ENCODE assay signal across 10 mouse cellular contexts in genomic region chr1:187975465-187976352, GRCm38 (mm10).
DNase-seq lines count a peak whose midpoint lies in the region; TF ChIP-seq lines count a peak whose summit lies in the region.
"Had no signal": no experiment of that assay in that cellular context is flagged by ENCODE, and none has a peak within 500 bp of the region (broad histone marks: within the 10 kb centered on the region; RNA-seq: fewer than 3 reads in every experiment).

No protein-coding gene starts in this region.

- no peak overlapping the region for H3K4me3 ChIP-seq in heart, embryonic 10.5 days
- H3K4me3 ChIP-seq in midbrain, embryonic 10.5 days, result no peak overlapping the region
- H3K4me3 ChIP-seq in thymus, adult 2 months (ENCODE audit: control insufficient read depth, insufficient read depth, low read length), result no peak overlapping the region
- H3K4me3 ChIP-seq: embryonic facial prominence, embryonic 13.5 days had no signal

- H3K4me1 ChIP-seq in heart, embryonic 10.5 days, result peaks cover 15% of the 10 kb centered on the region; the same call in 1 of the 2 replicates
- H3K4me1 ChIP-seq in midbrain, embryonic 10.5 days, result peaks cover 16% of the 10 kb centered on the region
- no peaks in the 10 kb centered on the region for H3K4me1 ChIP-seq in thymus, adult 2 months (replicated peaks; ENCODE audit: control insufficient read depth, insufficient read depth, low read length)
- H3K4me1 ChIP-seq: embryonic facial prominence, embryonic 13.5 days had no signal

- H3K36me3 ChIP-seq in heart, embryonic 10.5 days, result no peaks in the 10 kb centered on the region
- H3K36me3 ChIP-seq in midbrain, embryonic 10.5 days, result no peaks in the 10 kb centered on the region
- no peaks in the 10 kb centered on the region for H3K36me3 ChIP-seq in thymus, adult 2 months (ENCODE audit: control insufficient read depth, insufficient read depth, low read length)
- H3K36me3 ChIP-seq: embryonic facial prominence, embryonic 13.5 days had no signal

- H3K27ac ChIP-seq in heart, embryonic 10.5 days, result peak overlapping the region; percentile 33
- H3K27ac ChIP-seq in midbrain, embryonic 10.5 days (replicated peaks), result 0 out of 2 replicates have a peak overlapping the region, but pooled peaks have one; percentile 23
- no peak overlapping the region for H3K27ac ChIP-seq in thymus, adult 2 months (ENCODE audit: control insufficient read depth, insufficient read depth, low read length)
- H3K27ac ChIP-seq: embryonic facial prominence, embryonic 13.5 days had no signal

- no peaks in the 10 kb centered on the region for H3K9me3 ChIP-seq in heart, embryonic 10.5 days
- no peaks in the 10 kb centered on the region for H3K9me3 ChIP-seq in midbrain, embryonic 10.5 days (replicated peaks)
- H3K9me3 ChIP-seq: embryonic facial prominence, embryonic 13.5 days had no signal

- WGBS in heart, embryonic 10.5 days, result 80% methylated on average over 20 of the region's 20 CpGs
- 79% methylated on average over 20 of the region's 20 CpGs for WGBS in midbrain, embryonic 10.5 days
- 95% methylated on average over 20 of the region's 20 CpGs for WGBS in thymus, adult 2 months

- DNase-seq in heart, embryonic 10.5 days (ENCODE audit: low spot score), result no peak
- no peak for DNase-seq in heart, adult 9 months (ENCODE audit: low spot score in 2 of 2)
- DNase-seq in ES-CJ7 (ENCODE audit: low read depth, low spot score), result peak; percentile 17
- DNase-seq in cerebellum, postnatal 10 days, result peak; percentile 80 to 87
- no peak for DNase-seq in midbrain, embryonic 10.5 days (ENCODE audit: low spot score)
- DNase-seq in spleen, postnatal 10 days (ENCODE audit: low spot score in 2 of 2), result no peak
- no peak for DNase-seq in thymus, adult 2 months
- no peak for DNase-seq in kidney, postnatal 4 days
- DNase-seq: gastrocnemius, postnatal 14 days had no signal

- no peak for TF ChIP-seq CTCF in thymus, adult 2 months (IDR thresholded peaks at IDR 0.05; ENCODE audit: borderline replicate concordance, control insufficient read depth, extremely low read depth, insufficient read depth, low read length, poor library complexity)

- TF ChIP-seq POLR2A in thymus, adult 2 months (IDR thresholded peaks at IDR 0.05; ENCODE audit: control insufficient read depth, extremely low read depth, insufficient read depth, low read length, poor library complexity), result no peak

- no peaks in the 10 kb centered on the region for H3K27me3 ChIP-seq in heart, embryonic 10.5 days (ENCODE audit: insufficient read depth, poor library complexity, severe bottlenecking)
- H3K27me3 ChIP-seq in midbrain, embryonic 10.5 days (ENCODE audit: low read depth, poor library complexity, severe bottlenecking), result peaks cover 5% of the 10 kb centered on the region; the same call in 1 of the 2 replicates
- no peaks in the 10 kb centered on the region for H3K27me3 ChIP-seq in thymus, adult 2 months (ENCODE audit: control insufficient read depth, insufficient read depth, low read length)

Comparison
In these comparisons a context has a peak if more than half of its experiments do, and no peak if none do; other contexts are left out.
1. DNase-seq: peak in ES-CJ7 (single experiment) and cerebellum, postnatal 10 days (2 of 2); none in heart, embryonic 10.5 days (single experiment), heart, adult 9 months (0 of 2), midbrain, embryonic 10.5 days (single experiment), spleen, postnatal 10 days (0 of 2), thymus, adult 2 months (single experiment) and kidney, postnatal 4 days (0 of 2).